30 mouse cellular contexts compared by ENCODE assay signal in the genomic region with DNA sequence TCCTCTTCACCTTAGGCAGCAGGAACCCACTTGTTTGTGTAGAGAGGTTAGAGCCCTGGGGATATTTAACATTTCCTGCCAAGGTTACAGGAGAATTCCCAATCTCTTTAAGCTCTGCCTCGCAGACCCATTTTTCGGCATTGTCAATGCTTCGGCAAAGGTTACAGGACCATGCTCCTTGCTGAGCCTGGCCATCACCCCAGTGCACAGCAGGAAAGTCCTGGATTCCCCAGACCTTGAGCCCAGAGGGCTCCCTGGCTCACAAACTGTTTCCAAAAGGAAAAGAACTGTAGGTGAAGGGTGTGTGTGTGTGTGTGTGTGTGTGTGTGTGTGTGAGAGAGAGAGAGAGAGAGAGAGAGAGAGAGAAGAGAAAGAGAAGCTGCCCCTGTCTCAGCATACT. TPM values are rescaled to one million over a fixed set of nuclear protein-coding genes. Genes with fewer than 3 reads are reported as not detected.
DNase-seq lines count a peak whose midpoint lies in the region; ATAC-seq lines count a peak whose summit lies in the region.
"Had no signal": no experiment of that assay in that cellular context is flagged by ENCODE, and none has a peak within 500 bp of the region (broad histone marks: within the 10 kb centered on the region; RNA-seq: fewer than 3 reads in every experiment).

No protein-coding gene starts in this region.

- peak overlapping the region; percentile 40 for H3K4me2 ChIP-seq in neural tube, embryonic 12.5 days (replicated peaks)
- peak overlapping the region; percentile 82 for H3K4me2 ChIP-seq in midbrain, embryonic 14.5 days (ENCODE audit: low read length)
- peak overlapping the region; percentile 80 for H3K4me2 ChIP-seq in neural tube, embryonic 15.5 days
- H3K4me2 ChIP-seq: heart, embryonic 11.5 days; liver, embryonic 15.5 days; lung, embryonic 15.5 days had no signal

- peak; percentile 43 to 46 for DNase-seq in cerebellum, postnatal 36 days
- DNase-seq in cerebellum, adult 11 months: no peak
- DNase-seq in neural tube, embryonic 10.5 days (ENCODE audit: extremely low spot score, low spot score): no peak
- DNase-seq in midbrain, embryonic 14.5 days: no peak
- no peak for DNase-seq in frontal cortex, postnatal 14 days (ENCODE audit: low spot score in 2 of 2)
- DNase-seq: adrenal gland, postnatal 10 days; gastrocnemius, postnatal 10 days; kidney, adult 9 months; kidney, postnatal 25 days; liver; lung, postnatal 36 days; right cerebral cortex, postnatal 14 days; spleen, adult 18-20 months had no signal

- no peaks in the 10 kb centered on the region for H3K9me3 ChIP-seq in neural tube, embryonic 12.5 days
- H3K9me3 ChIP-seq in midbrain, embryonic 14.5 days (ENCODE audit: control insufficient read depth, low read length): no peaks in the 10 kb centered on the region
- no peaks in the 10 kb centered on the region for H3K9me3 ChIP-seq in neural tube, embryonic 15.5 days (replicated peaks)
- H3K9me3 ChIP-seq: limb, embryonic 10.5 days; liver, embryonic 15.5 days; lung, embryonic 15.5 days; megakaryocyte, embryonic 14.5 days had no signal

- H3K36me3 ChIP-seq in neural tube, embryonic 12.5 days: peaks cover 4% of the 10 kb centered on the region; the same call in 1 of the 2 replicates
- H3K36me3 ChIP-seq in midbrain, embryonic 14.5 days (ENCODE audit: control insufficient read depth, insufficient read depth, low read length): peaks cover 18% of the 10 kb centered on the region; the same call in 1 of the 2 replicates
- H3K36me3 ChIP-seq in neural tube, embryonic 15.5 days: 0 out of 2 replicates have a peak, but pooled peaks cover 4% of the 10 kb centered on the region
- H3K36me3 ChIP-seq: limb, embryonic 10.5 days; liver, embryonic 15.5 days; lung, embryonic 15.5 days had no signal

- peaks cover 25% of the 10 kb centered on the region for H3K27me3 ChIP-seq in neural tube, embryonic 12.5 days (replicated peaks)
- H3K27me3 ChIP-seq in midbrain, embryonic 14.5 days (ENCODE audit: control insufficient read depth, insufficient read depth, low read length): no peaks in the 10 kb centered on the region
- no peaks in the 10 kb centered on the region for H3K27me3 ChIP-seq in neural tube, embryonic 15.5 days (replicated peaks)

- WGBS in neural tube, embryonic 12.5 days: 84% methylated on average over 3 of the region's 3 CpGs
- 88% methylated on average over 3 of the region's 3 CpGs for WGBS in midbrain, embryonic 14.5 days
- 68% methylated on average over 3 of the region's 3 CpGs for WGBS in neural tube, embryonic 15.5 days

- H3K4me1 ChIP-seq in neural tube, embryonic 12.5 days: peaks cover 66% of the 10 kb centered on the region
- H3K4me1 ChIP-seq in midbrain, embryonic 14.5 days (ENCODE audit: control insufficient read depth, insufficient read depth, low read length): peaks cover 62% of the 10 kb centered on the region
- H3K4me1 ChIP-seq in neural tube, embryonic 15.5 days: peaks cover 86% of the 10 kb centered on the region

- H3K27ac ChIP-seq in neural tube, embryonic 12.5 days: no peak overlapping the region
- no peak overlapping the region for H3K27ac ChIP-seq in midbrain, embryonic 14.5 days (replicated peaks; ENCODE audit: low read depth, low read length)
- H3K27ac ChIP-seq in neural tube, embryonic 15.5 days (replicated peaks): peak overlapping the region; percentile 43
- H3K27ac ChIP-seq: layer of hippocampus, adult 2 months; limb, embryonic 10.5 days; liver, embryonic 15.5 days; lung, embryonic 15.5 days had no signal

- no peak for ATAC-seq in neural tube, embryonic 12.5 days (ENCODE audit: low FRiP score, low read depth)
- ATAC-seq in midbrain, embryonic 14.5 days (ENCODE audit: low FRiP score, low TSS enrichment): no peak
- no peak for ATAC-seq in neural tube, embryonic 15.5 days (ENCODE audit: low FRiP score)
- ATAC-seq in erythroid progenitor cell, adult 5-6 weeks (replicated peaks; ENCODE audit: low FRiP score, poor library complexity, severe bottlenecking): no peak
- ATAC-seq: intestine, embryonic 16.5 days had no signal

- H3K9ac ChIP-seq in neural tube, embryonic 12.5 days: no peak overlapping the region
- H3K9ac ChIP-seq in midbrain, embryonic 14.5 days (replicated peaks; ENCODE audit: low read length): no peak overlapping the region
- no peak overlapping the region for H3K9ac ChIP-seq in neural tube, embryonic 15.5 days (replicated peaks)
- H3K9ac ChIP-seq: liver, embryonic 15.5 days; lung, embryonic 15.5 days had no signal

- H3K4me3 ChIP-seq in neural tube, embryonic 12.5 days: no peak overlapping the region
- H3K4me3 ChIP-seq in midbrain, embryonic 14.5 days (replicated peaks; ENCODE audit: low read depth, low read length): no peak overlapping the region; the same call in 1 of the 2 replicates
- H3K4me3 ChIP-seq in neural tube, embryonic 15.5 days (replicated peaks): peak overlapping the region; percentile 12
- H3K4me3 ChIP-seq: layer of hippocampus, adult 2 months; limb, embryonic 10.5 days; liver, embryonic 15.5 days; lung, embryonic 15.5 days; megakaryocyte, embryonic 14.5 days had no signal

RNA-seq across cellular contexts. Expression of a gene that starts 4.7 kb away (rescaled TPM):
- polyA plus RNA-seq in neural tube, embryonic 12.5 days (2016; fragmentation: Nextera tagmentation; extraction: Ambion mirVana): 54.3 and 62.6 TPM in 2 replicates
- 51.9 and 53.5 TPM in 2 replicates for polyA plus RNA-seq in midbrain, embryonic 14.5 days (2014; fragmentation: Nextera tagmentation; extraction: Ambion mirVana)
- 59.3 and 68.9 TPM in 2 replicates for polyA plus RNA-seq in neural tube, embryonic 15.5 days (2015; fragmentation: Nextera tagmentation; extraction: Ambion mirVana)
- not detected in 2 replicates for total RNA-seq in erythroid progenitor cell, adult 5-6 weeks (2015; ENCODE audit: low replicate concordance)
- total RNA-seq in erythroid progenitor cell, adult 5-6 weeks (2017; ENCODE audit: low replicate concordance): not detected in 2 replicates
- total RNA-seq: granulocyte monocyte progenitor cell, adult 5-6 weeks; hematopoietic stem cell, adult 5-6 weeks had no signal

RNA-seq across cellular contexts. Expression of a gene that starts 23.4 kb away (rescaled TPM):
- polyA plus RNA-seq in neural tube, embryonic 12.5 days (2016; fragmentation: Nextera tagmentation; extraction: Ambion mirVana): 207 and 218 TPM in 2 replicates
- 42.2 and 64.0 TPM in 2 replicates for polyA plus RNA-seq in midbrain, embryonic 14.5 days (2014; fragmentation: Nextera tagmentation; extraction: Ambion mirVana)
- 59.4 and 84.9 TPM in 2 replicates for polyA plus RNA-seq in neural tube, embryonic 15.5 days (2015; fragmentation: Nextera tagmentation; extraction: Ambion mirVana)
- 248 and 272 TPM in 2 replicates for total RNA-seq in erythroid progenitor cell, adult 5-6 weeks (2015; ENCODE audit: low replicate concordance)
- 292 and 327 TPM in 2 replicates for total RNA-seq in erythroid progenitor cell, adult 5-6 weeks (2017; ENCODE audit: low replicate concordance)

RNA-seq across cellular contexts. Expression of a gene that starts 27.1 kb away (rescaled TPM):
- 142 and 146 TPM in 2 replicates for polyA plus RNA-seq in neural tube, embryonic 12.5 days (2016; fragmentation: Nextera tagmentation; extraction: Ambion mirVana)
- 127 and 136 TPM in 2 replicates for polyA plus RNA-seq in midbrain, embryonic 14.5 days (2014; fragmentation: Nextera tagmentation; extraction: Ambion mirVana)
- 80.2 and 91.5 TPM in 2 replicates for polyA plus RNA-seq in neural tube, embryonic 15.5 days (2015; fragmentation: Nextera tagmentation; extraction: Ambion mirVana)
- 15.5 and 18.0 TPM in 2 replicates for total RNA-seq in erythroid progenitor cell, adult 5-6 weeks (2015; ENCODE audit: low replicate concordance)
- total RNA-seq in erythroid progenitor cell, adult 5-6 weeks (2017; ENCODE audit: low replicate concordance): 5.3 and 9.7 TPM in 2 replicates

RNA-seq across cellular contexts. Expression of a gene that starts 30.4 kb away (rescaled TPM):
- not detected in 2 replicates for polyA plus RNA-seq in neural tube, embryonic 12.5 days (2016; fragmentation: Nextera tagmentation; extraction: Ambion mirVana)
- polyA plus RNA-seq in midbrain, embryonic 14.5 days (2014; fragmentation: Nextera tagmentation; extraction: Ambion mirVana): not detected in 2 replicates
- not detected in 2 replicates for polyA plus RNA-seq in neural tube, embryonic 15.5 days (2015; fragmentation: Nextera tagmentation; extraction: Ambion mirVana)
- not detected in 2 replicates for total RNA-seq in erythroid progenitor cell, adult 5-6 weeks (2015; ENCODE audit: low replicate concordance)
- not detected in 2 replicates for total RNA-seq in erythroid progenitor cell, adult 5-6 weeks (2017; ENCODE audit: low replicate concordance)
- total RNA-seq: granulocyte monocyte progenitor cell, adult 5-6 weeks; hematopoietic stem cell, adult 5-6 weeks had no signal
- polyA plus RNA-seq: C2C12; embryonic facial prominence, embryonic 11.5 days; forebrain, embryonic 11.5 days; heart, embryonic 11.5 days; heart, postnatal 0 days; intestine, embryonic 16.5 days; limb, embryonic 10.5 days; liver, embryonic 15.5 days; lung, embryonic 15.5 days; thymus, postnatal 0 days had no signal

RNA-seq across cellular contexts. Expression of a gene that starts 42.4 kb away (rescaled TPM):
- 0.97 and 1.4 TPM in 2 replicates for polyA plus RNA-seq in neural tube, embryonic 12.5 days (2016; fragmentation: Nextera tagmentation; extraction: Ambion mirVana)
- 0.92 and 1.7 TPM in 2 replicates for polyA plus RNA-seq in midbrain, embryonic 14.5 days (2014; fragmentation: Nextera tagmentation; extraction: Ambion mirVana)
- polyA plus RNA-seq in neural tube, embryonic 15.5 days (2015; fragmentation: Nextera tagmentation; extraction: Ambion mirVana): 4.5 and 5.2 TPM in 2 replicates
- total RNA-seq in erythroid progenitor cell, adult 5-6 weeks (2015; ENCODE audit: low replicate concordance): 2.1 and 2.9 TPM in 2 replicates
- total RNA-seq in erythroid progenitor cell, adult 5-6 weeks (2017; ENCODE audit: low replicate concordance): 5.4 and 8.2 TPM in 2 replicates

Comparison
In these comparisons a context has a peak if more than half of its experiments do, and no peak if none do; other contexts are left out.
1. DNase-seq: peak in cerebellum, postnatal 36 days (2 of 2); none in cerebellum, adult 11 months (single experiment), neural tube, embryonic 10.5 days (single experiment), midbrain, embryonic 14.5 days (single experiment) and frontal cortex, postnatal 14 days (0 of 2).
2. Peak in every context shown above with its lines, with median percentiles within 50 percentile points of each other: H3K4me2 ChIP-seq.